Mouse (Mus musculus): Measurements from ENCODE around the gene AC140267.1. TPM values are rescaled to one million over a fixed set of nuclear protein-coding genes. Genes with fewer than 3 reads are reported as not detected.

AC140267.1 gene
- total and polyA plus RNA-seq, 2 experiments, result not detected

DNA sequence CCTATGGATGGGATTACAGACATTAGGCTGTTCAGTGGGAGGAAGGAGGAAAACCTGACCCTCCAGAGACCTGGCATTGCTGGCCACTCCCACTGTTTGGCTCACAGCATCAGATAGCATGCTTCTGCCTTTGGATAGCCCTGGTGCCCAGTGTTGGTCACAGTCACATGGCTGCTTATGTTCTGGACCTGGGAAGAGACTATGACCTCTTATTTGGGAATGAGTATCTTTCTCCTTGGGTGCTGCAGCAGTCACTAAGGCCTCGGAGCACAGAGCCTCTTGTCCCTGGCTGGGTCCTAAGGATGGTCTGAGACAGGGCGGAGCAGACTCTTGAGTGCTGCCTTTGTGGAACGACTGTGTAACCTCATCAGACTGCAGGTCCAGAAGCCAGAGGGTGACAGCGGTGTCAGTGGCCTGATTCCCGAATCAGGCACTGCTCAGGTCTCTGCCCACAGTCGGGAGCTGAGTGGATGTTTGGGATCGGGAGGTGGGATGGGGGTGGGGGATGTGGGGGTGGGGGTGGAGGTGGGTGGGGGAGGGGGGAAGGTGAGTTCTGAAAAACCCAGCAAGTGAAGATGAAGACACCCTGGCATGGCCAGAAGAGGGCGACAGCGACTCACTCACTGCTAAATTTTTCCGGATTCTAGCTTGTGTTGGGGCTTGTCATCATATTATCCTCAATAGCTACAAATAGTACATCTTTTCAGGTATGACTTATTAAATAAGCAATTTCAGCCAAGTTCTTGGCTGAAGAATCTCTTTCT, 19.7 kb upstream of the AC140267.1 start:
- Histone ChIP-seq H3K36me3 (ENCODE audit: control insufficient read depth, insufficient read depth, low read length) (no peaks in the 10 kb centered on the region), H3K9ac (ENCODE audit: low read depth, low read length) (no peak overlapping the region), H3K27ac (replicated peaks; ENCODE audit: insufficient read depth, low read depth, low read length) (no peak overlapping the region), H3K4me3 (ENCODE audit: insufficient read depth, low read depth, low read length) (no peak overlapping the region), H3K4me1 (ENCODE audit: control insufficient read depth, insufficient read depth, low read length) (no peaks in the 10 kb centered on the region; the same call in 1 of the 2 replicates), H3K27me3 (ENCODE audit: control insufficient read depth, insufficient read depth, low read length) (no peaks in the 10 kb centered on the region), H3K79me2 (ENCODE audit: control insufficient read depth, insufficient read depth, low read length) (no peaks in the 10 kb centered on the region)
- no peak for TF ChIP-seq POLR2A (IDR thresholded peaks at IDR 0.05; ENCODE audit: extremely low read depth, insufficient read depth, low read length)
- TF ChIP-seq CTCF (IDR thresholded peaks at IDR 0.05; ENCODE audit: low read depth, low read length), result peak; percentile 62
- WGBS, result 27% methylated on average over 10 of the region's 10 CpGs
- DNase-seq (ENCODE audit: extremely low read depth, low read depth, low spot score), result no peak

DNA sequence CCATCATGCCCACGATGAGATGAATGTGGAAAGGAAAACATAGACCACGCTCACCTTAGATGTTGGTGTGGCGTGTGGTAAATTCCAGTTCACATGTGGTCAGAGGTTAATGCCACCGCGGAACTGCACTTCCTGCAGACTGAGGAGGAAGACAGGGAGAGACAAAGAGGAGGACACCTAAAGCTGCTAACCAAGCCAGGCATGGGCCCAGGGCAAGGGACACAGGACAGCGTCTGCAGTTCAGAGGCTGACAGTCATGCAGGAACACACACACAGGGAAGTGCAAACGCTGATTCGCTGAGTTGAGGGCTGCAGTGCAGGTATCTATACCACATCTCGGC, 19.2 kb upstream of the AC140267.1 start:
- DNase-seq (ENCODE audit: extremely low read depth, low read depth, low spot score), result no peak
- Histone ChIP-seq H3K79me2 (ENCODE audit: control insufficient read depth, insufficient read depth, low read length) (no peaks in the 10 kb centered on the region), H3K4me3 (ENCODE audit: insufficient read depth, low read depth, low read length) (no peak overlapping the region), H3K9ac (ENCODE audit: low read depth, low read length) (no peak overlapping the region), H3K27ac (replicated peaks; ENCODE audit: insufficient read depth, low read depth, low read length) (no peak overlapping the region), H3K36me3 (ENCODE audit: control insufficient read depth, insufficient read depth, low read length) (no peaks in the 10 kb centered on the region), H3K4me1 (ENCODE audit: control insufficient read depth, insufficient read depth, low read length) (no peaks in the 10 kb centered on the region; the same call in 1 of the 2 replicates), H3K27me3 (ENCODE audit: control insufficient read depth, insufficient read depth, low read length) (no peaks in the 10 kb centered on the region)
- 52% methylated on average over 9 of the region's 9 CpGs for WGBS
- TF ChIP-seq CTCF (IDR thresholded peaks at IDR 0.05; ENCODE audit: low read depth, low read length), result no peak
- no peak for TF ChIP-seq POLR2A (IDR thresholded peaks at IDR 0.05; ENCODE audit: extremely low read depth, insufficient read depth, low read length)

DNA sequence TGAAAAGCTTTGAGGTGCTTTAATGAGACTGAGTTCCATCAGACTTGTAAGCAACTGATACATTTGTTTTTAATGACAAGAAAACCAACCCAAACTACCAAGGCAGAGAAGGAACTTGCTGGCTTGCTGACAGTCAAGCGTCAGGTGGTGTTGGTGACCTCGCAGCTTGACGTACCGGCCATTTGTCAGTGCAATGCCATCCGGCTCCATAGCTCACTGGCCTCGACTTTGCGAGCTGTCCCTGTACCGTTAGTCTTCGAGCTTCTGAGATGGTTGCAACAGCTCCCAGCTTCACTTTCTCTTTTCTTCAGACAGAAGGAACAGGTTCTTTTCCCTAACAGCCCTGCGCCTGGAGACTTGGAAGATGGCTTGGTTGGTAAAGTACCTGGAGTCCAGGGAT, 18.2 kb upstream of the AC140267.1 start:
- 88% methylated on average over 10 of the region's 10 CpGs for WGBS
- no peak for TF ChIP-seq POLR2A (IDR thresholded peaks at IDR 0.05; ENCODE audit: extremely low read depth, insufficient read depth, low read length)
- no peak for TF ChIP-seq CTCF (IDR thresholded peaks at IDR 0.05; ENCODE audit: low read depth, low read length)
- no peak overlapping the region for H3K4me3 ChIP-seq (ENCODE audit: insufficient read depth, low read depth, low read length)
- no peaks in the 10 kb centered on the region for H3K27me3 ChIP-seq (ENCODE audit: control insufficient read depth, insufficient read depth, low read length)
- H3K36me3 ChIP-seq (ENCODE audit: control insufficient read depth, insufficient read depth, low read length), result no peaks in the 10 kb centered on the region
- H3K79me2 ChIP-seq (ENCODE audit: control insufficient read depth, insufficient read depth, low read length), result no peaks in the 10 kb centered on the region
- no peak overlapping the region for H3K9ac ChIP-seq (ENCODE audit: low read depth, low read length)
- no peak overlapping the region for H3K27ac ChIP-seq (replicated peaks; ENCODE audit: insufficient read depth, low read depth, low read length)
- no peak for DNase-seq (ENCODE audit: extremely low read depth, low read depth, low spot score)
- H3K4me1 ChIP-seq (ENCODE audit: control insufficient read depth, insufficient read depth, low read length), result no peaks in the 10 kb centered on the region; the same call in 1 of the 2 replicates

DNA sequence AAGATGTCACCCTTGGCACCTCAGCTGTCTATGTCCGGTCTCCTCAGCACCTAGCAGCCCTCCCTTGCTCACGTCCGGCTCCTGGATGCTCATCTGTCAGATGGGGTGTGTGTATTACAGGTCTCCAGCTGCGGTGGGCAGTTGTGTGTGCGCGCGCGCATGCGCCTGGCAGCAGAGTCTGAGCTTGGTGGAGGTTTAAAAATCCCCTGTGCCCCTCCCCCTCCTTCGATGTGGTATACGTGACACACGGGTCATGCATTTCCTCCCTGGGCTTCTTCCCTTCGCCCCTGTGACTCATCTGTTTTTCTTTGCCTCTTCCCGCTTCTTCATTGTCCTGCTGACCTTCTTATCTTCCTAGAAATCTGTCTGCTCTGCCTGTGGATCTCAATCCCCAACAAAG, 16.4 kb upstream of the AC140267.1 start:
- DNase-seq (ENCODE audit: extremely low read depth, low read depth, low spot score), result no peak
- Histone ChIP-seq H3K4me3 (ENCODE audit: insufficient read depth, low read depth, low read length) (no peak overlapping the region; the same call in 1 of the 2 replicates), H3K27me3 (ENCODE audit: control insufficient read depth, insufficient read depth, low read length) (no peaks in the 10 kb centered on the region), H3K9ac (ENCODE audit: low read depth, low read length) (no peak overlapping the region), H3K79me2 (ENCODE audit: control insufficient read depth, insufficient read depth, low read length) (no peaks in the 10 kb centered on the region), H3K4me1 (ENCODE audit: control insufficient read depth, insufficient read depth, low read length) (no peaks in the 10 kb centered on the region; the same call in 1 of the 2 replicates), H3K36me3 (ENCODE audit: control insufficient read depth, insufficient read depth, low read length) (no peaks in the 10 kb centered on the region), H3K27ac (replicated peaks; ENCODE audit: insufficient read depth, low read depth, low read length) (no peak overlapping the region)
- TF ChIP-seq POLR2A (IDR thresholded peaks at IDR 0.05; ENCODE audit: extremely low read depth, insufficient read depth, low read length) (no peak), CTCF (IDR thresholded peaks at IDR 0.05; ENCODE audit: low read depth, low read length) (no peak)
- 48% methylated on average over 14 of the region's 14 CpGs for WGBS

DNA sequence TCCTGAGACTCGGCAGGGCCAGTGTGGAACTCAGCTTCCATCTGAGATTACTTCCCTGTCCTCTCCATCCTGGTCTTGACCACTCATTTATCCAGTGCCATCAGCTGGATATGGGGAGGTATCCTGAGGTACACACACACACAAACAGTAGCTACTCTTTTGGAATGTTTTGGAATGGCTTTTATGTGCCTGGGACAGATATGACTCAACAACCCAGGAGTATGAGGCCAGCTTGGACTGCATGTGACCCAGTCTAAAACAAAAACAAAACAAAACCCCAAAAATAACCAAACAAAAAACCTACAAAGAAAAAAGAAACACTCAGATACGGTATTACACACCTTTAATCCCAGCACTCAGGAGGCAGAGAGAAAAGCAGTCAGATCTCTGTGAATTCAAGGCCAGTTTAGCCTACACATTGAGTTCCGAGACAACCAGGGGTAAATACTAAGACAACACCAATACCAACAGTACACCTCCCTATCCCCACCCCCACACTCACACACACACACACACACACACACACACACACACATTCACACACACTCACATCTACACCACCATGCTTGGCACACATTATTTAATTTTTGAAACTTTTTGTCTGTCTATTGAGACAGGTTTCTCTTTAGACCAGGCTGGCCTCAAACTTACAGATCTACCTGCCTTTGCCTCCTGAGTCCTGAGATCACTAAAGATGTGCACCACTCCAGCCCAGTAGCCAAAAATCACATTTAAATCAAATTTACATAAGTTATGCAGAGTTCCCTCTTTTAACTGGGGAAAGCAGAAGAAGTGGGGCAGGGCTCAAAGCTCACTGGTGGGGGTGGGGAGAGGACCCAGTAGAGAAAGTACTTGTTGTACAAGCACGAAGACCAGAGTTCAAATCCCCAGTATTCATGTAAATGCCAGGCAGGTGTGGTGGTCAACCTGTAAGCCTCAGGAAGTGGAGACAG, 15.7 kb upstream of the AC140267.1 start:
- Histone ChIP-seq H3K4me1 (ENCODE audit: control insufficient read depth, insufficient read depth, low read length) (no peaks in the 10 kb centered on the region; the same call in 1 of the 2 replicates), H3K4me3 (ENCODE audit: insufficient read depth, low read depth, low read length) (no peak overlapping the region), H3K79me2 (ENCODE audit: control insufficient read depth, insufficient read depth, low read length) (no peaks in the 10 kb centered on the region), H3K36me3 (ENCODE audit: control insufficient read depth, insufficient read depth, low read length) (no peaks in the 10 kb centered on the region), H3K9ac (ENCODE audit: low read depth, low read length) (no peak overlapping the region), H3K27me3 (ENCODE audit: control insufficient read depth, insufficient read depth, low read length) (no peaks in the 10 kb centered on the region), H3K27ac (replicated peaks; ENCODE audit: insufficient read depth, low read depth, low read length) (no peak overlapping the region)
- TF ChIP-seq POLR2A (IDR thresholded peaks at IDR 0.05; ENCODE audit: extremely low read depth, insufficient read depth, low read length) (no peak), CTCF (IDR thresholded peaks at IDR 0.05; ENCODE audit: low read depth, low read length) (no peak)
- WGBS, result 60% methylated on average over 4 of the region's 4 CpGs
- no peak for DNase-seq (ENCODE audit: extremely low read depth, low read depth, low spot score)
